Mouse (Mus musculus): ENCODE measurements around the gene Tbc1d13.
"Not testable (repeated sequence)": the region's sequence is repeated elsewhere in the genome, so short reads cannot be mapped to it uniquely, and the experiment has no call there.

Gene Tbc1d13

DNA sequence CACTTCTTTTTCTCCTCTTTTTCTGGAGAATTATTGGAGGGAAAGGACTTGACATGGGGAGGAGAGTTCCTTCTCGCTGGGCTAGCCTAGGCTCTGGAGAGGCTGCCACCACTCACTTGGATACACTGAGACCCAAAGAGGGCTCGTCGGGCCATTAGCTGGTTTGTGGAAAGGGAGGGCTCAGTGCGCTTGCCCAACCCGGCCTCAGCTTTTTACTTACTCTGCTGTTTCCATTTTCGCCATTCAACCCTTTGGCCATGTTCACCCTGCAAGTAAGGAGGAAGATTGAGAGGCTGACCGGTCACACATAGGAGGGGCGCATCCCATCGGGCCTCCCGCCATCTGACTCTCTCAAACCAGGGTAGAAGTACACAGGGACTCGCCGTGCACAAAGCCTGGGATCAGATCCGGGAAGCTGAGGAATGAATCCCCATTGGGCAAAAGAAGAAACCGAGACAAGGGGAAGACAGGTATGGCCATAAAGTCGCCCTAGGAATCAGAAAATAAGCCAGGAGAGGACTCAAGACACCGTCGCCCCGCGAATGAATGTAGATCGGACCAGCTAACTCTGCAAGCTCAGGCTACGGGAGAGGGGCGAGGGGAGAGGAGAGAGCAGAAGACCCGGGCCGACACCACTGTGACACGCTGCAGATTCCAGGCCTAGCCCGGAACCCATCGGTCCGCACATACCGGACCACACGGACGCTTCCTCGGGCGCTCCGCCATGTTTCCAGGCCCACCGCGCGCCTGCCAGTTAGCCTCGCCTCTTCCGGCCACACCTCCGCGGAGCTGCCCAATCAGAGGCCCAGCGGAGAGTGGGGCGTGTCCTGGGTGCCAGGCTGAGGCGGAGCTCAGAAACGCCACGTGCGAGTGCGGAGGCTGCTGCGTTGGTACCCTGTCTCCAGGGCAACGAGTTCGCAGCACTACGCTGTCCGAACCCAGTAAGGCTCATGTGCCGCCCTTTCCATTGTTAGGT lies 44.4 kb downstream of the Tbc1d13 start, which contains the start of gene Spout1:
Spout1 (minus strand) TSS at position 760 of the 976 bp plus-strand sequence.
- DNase-seq (ENCODE audit: low read depth, low spot score): peak; percentile 99

DNA sequence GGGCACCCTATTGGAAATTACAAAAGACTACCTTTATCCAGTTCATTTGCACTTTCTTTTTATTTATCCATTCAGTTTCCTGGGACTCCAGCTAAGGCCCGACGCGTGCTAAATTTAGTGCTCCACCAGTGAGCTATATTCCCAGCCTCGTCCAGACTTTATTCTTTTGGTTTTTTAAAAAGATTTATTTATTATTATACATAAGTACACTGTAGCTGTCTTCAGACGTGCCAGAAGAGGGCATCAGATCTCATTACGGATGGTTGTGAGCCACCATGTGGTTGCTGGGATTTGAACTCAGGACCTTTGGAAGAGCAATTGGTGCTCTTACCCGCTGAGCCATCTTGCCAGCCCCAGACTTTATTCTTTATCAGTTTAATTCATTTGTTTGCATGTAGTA lies 45.2 kb downstream of the Tbc1d13 start:
- not testable (repeated sequence) for DNase-seq (ENCODE audit: low read depth, low spot score)

DNA sequence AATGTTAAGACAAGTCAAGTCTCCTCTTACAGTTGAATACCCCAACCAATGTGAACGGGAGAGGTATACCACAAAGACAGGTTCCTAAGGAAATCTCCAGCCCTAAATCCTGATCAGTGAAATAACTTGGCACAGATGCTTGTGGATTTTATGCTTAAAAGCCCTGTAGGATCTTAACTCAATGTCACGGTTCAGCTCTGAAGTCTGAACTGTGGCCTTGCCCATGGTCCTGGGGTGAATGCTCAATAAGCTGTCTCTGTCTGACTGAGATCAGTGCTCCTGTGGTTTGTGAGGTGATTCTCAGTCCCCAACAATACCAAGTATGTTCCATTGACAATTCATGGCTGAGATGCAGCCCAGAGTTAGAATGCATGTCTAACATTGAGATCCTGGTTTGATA lies 48.9 kb downstream of the Tbc1d13 start:
- no peak for DNase-seq (ENCODE audit: low read depth, low spot score)

DNA sequence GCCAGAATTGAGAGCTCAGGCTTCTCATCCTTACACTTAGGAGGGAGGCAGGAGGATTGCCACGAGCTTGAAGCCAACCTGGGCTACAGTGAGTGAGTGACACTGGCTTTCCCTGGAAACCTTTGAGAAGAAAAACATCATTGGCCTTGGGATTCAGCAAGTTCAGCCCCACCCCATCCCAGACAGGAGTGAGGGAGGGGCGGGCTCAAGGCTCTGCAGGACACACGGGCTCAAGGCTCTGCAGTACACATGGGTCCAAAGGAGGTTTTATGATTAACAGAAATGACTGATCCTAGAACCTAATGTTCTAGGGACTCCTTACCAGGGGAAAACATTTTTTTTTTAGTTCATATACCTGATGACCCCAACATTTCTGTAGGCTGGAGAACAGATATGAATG lies 50.2 kb downstream of the Tbc1d13 start:
- no peak for DNase-seq (ENCODE audit: low read depth, low spot score)

DNA sequence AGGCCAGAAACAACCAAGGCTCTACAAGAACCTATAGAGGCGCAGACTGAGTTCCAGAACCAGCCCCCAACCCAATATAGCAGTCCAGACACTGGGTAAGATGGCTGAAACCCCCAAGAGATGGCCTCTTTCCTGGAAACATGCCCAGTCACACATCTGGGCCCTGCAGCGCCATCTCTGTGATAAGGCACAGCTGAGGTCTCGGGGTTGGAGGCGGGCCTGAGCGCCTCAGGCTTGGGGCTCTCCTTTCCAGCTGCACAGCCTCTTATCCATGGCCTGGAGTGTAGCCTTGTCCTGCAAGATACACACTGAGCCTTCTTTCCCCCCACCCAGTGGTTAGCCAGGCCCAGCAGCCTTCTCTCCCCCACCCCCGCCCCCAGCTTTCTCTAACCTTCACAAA lies 51.7 kb downstream of the Tbc1d13 start:
- DNase-seq (ENCODE audit: low read depth, low spot score): no peak

DNA sequence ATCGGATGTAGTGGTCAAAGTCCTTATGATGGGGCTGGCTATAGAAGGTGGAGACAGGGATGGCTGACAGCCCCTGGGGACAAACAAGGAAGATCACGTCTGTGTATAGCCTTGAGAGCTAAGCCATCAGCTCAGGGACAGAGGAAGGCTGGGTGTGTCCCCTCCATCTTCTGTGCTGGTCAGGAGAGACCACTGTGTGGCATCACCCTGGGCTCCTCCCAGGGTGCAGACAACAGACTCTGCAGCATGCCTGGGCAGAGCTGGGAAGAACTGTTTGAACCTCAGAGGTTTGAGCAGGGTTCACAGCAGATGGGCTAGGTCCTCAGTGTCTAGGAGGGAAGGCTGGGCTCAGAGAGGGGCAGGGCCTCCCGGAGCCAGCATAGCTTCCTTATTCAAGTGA lies 52.1 kb downstream of the Tbc1d13 start:
- no peak for DNase-seq (ENCODE audit: low read depth, low spot score)

DNA sequence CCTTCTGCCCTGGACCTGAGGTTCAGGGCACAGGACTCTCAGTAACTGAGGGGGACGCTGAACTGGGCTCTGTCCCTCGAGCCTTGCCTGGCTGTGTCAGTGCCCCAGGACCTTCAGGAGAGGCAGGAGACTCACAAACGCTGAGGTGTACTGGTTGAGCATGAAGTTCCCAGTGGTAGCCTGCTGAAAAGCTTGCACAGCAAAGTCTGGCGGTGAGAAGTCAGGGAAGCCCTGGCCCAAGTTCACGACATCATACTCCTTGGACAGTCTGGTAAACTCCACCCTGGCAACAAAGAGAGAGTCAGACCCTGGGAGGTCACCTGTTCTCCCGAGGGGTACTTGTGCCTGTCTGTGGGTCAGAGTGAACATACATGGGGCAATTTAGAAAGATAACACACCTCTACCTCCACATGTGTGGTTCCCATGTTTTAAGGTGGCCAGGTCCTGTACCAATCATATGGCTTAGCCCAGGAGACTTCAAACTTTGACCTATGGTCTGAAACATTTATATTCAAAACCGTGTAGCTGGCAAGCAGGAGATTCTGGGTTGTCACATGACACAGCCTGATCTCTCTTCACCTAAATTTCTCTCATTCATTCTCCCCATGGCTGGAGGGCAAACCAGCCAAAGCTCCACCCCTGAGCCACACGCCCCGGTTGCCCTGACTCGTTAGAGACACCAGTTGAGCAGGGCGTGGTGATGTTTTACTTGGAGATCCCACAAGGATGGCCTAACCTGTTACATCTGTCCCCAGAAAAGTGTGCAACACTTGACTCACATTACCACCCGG lies 58.4 kb downstream of the Tbc1d13 start:
- no peak for DNase-seq (ENCODE audit: low read depth, low spot score)

DNA sequence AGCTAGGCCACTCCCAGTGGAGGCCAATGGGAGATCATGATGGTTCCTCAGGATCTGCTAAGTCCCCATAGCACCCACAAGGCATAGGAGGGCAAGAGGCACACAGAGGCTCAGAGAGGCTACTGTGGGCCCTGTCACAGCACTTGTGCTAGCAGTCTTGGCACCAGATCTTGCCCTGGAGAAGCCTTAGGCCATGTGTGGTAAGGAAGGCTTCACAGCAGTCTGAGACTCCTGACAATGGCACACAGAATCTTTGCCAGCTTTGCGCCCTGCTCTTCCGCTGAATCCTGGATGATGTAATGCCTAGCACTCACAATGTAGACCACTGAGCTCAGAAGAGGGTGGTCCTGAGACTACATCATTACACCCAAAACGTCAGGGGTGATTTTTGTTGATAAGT lies 61.1 kb downstream of the Tbc1d13 start:
- no peak for DNase-seq (ENCODE audit: low read depth, low spot score)

DNA sequence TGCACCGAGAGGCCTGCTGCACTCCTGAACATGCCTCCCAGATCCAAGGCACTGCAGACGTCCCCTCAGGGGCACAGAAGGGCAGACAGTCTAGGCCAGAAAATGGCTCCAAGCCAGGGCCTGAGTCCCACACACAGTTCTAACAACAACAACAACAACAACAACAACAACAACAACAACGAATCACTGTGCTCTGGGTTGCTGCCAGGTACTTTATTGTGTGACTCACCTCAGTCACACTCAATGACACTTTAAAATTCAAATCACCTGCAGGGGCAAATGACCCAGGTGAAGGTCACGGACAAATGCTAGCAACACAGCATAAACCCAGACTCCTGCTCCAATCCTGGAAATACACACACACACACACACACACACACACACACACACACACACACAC lies 64.5 kb downstream of the Tbc1d13 start:
- no peak for DNase-seq (ENCODE audit: low read depth, low spot score)

DNA sequence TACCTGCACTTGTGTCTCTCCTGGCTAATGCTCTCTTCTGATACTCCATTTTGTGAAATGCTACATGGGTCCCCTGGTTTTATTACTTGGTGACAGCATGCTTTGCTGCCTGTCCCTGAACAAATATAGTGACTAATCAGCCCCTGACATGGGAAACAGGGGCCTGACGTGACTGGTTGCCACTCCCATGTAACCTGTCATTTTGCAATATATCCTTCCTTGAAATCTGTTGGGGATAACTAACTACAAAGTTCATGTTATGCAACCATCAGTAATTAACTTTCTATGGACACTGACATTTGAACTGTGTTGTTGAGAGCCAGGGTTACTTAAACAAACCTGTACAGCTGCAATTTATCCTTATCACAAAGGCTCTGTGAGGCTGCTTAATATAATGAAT lies 66.4 kb downstream of the Tbc1d13 start:
- no peak for DNase-seq (ENCODE audit: low read depth, low spot score)

DNA sequence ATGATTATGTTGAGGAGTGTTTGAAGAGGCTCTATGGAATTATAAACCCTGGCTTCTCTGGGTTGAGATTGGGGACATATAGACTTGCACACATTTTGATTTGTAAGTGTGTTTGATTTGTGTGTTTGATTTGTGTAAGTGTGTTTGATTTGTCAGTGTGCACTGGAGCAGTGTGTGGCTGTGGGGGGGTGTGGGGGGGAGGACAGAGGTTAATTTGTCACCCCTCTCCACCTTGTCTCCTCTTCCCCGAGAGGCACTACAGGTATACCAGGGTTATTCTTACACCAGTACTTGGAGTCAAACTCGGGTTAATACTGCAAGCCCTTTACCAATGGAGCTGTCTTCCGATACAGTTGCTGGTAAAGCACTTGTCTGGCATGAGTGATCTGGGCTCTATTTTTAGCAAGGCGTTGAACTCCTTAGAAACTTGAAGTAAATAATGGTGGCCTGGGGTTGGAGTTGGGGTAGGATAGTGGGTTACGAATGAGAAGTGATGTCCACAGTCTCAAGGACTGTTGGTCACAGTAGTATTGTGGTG lies 66.9 kb downstream of the Tbc1d13 start:
- DNase-seq (ENCODE audit: low read depth, low spot score): no peak
